Mouse (Mus musculus) kidney, embryonic 16.5 days (tissue): Measurements from ENCODE around the gene Atg2b. TPM values are rescaled to one million over a fixed set of nuclear protein-coding genes. Genes with fewer than 3 reads are reported as not detected.

Experiments
- ATAC-seq: fragments of 200-750 bp; cut with Nextera tagmentation; 2 replicates; pipeline ENCODE4 v1.8.0; 2017; ENCODE audit warnings: moderate TSS enrichment; ENCODE audit not compliant: low FRiP score, low TSS enrichment
- H3K27ac ChIP-seq: fragments of 300-500 bp; sonication (generic); 2 replicates; pipeline ENCODE4 v1.5.1; 2014; ENCODE audit warnings: low read length
- H3K27me3 ChIP-seq: fragments of 300-500 bp; sonication (generic); 2 replicates; pipeline ENCODE4 v1.6.1; 2014; ENCODE audit warnings: low read length, control low read depth, mixed read lengths; ENCODE audit not compliant: insufficient read depth
- H3K36me3 ChIP-seq: fragments of 300-500 bp; sonication (generic); 2 replicates; pipeline ENCODE4 v1.6.1; 2014; ENCODE audit warnings: low read length, control low read depth, mixed read lengths; ENCODE audit not compliant: insufficient read depth
- H3K4me1 ChIP-seq: fragments of 300-500 bp; sonication (generic); 2 replicates; pipeline ENCODE4 v1.6.1; 2014; ENCODE audit warnings: low read length, control low read depth, mixed read lengths; ENCODE audit not compliant: insufficient read depth
- H3K4me2 ChIP-seq: fragments of 300-500 bp; sonication (generic); replicated peaks from 2 replicates; pipeline ENCODE4 v1.6.1; 2014; ENCODE audit warnings: low read depth, low read length
- H3K4me3 ChIP-seq: fragments of 300-500 bp; sonication (generic); 2 replicates; pipeline ENCODE4 v1.5.1; 2014; ENCODE audit warnings: mild to moderate bottlenecking, low read length
- H3K9ac ChIP-seq: fragments of 300-500 bp; sonication (generic); replicated peaks from 2 replicates; pipeline ENCODE4 v1.6.1; 2014; ENCODE audit warnings: low read length
- H3K9me3 ChIP-seq: fragments of 300-500 bp; sonication (generic); 2 replicates; pipeline ENCODE4 v1.6.1; 2016; ENCODE audit warnings: low read length, control low read depth
- WGBS: fragments of 180-500 bp; shearing (Covaris S2); extraction: QIAGEN DNeasy Blood & Tissue Kit; methylation state at CpG from one replicate; pipeline ENCODE4 v1.1.7; 2014; 5-methylcytosine and 5-hydroxymethylcytosine counted together
- polyA plus RNA-seq: library from polyadenylated mRNA; unstranded; fragments of >200 nt; fragmentation: Nextera tagmentation; extraction: Ambion mirVana; gene quantifications from 2 replicates; pipeline ENCODE4 v1.2.1, GENCODE M21; 2015

Atg2b gene
- 12.3 and 12.4 TPM in 2 replicates for polyA plus RNA-seq

GRCm38 (mm10) chr12:105685001-105685691 is at the start of gene Atg2b:
Atg2b (minus strand) TSS chr12:105685211.
- H3K4me3 ChIP-seq = peak within 1 kb of the TSS; percentile 79
- H3K27me3 ChIP-seq = no peaks in the 10 kb centered on the region
- WGBS = under 1% methylated on average over 68 of the region's 73 CpGs
- peak within 1 kb of the TSS; percentile 89 for H3K9ac ChIP-seq
- peak within 1 kb of the TSS; percentile 90 for H3K27ac ChIP-seq
- peaks cover 23% of the 10 kb centered on the region for H3K4me1 ChIP-seq
- ATAC-seq = peak; percentile 92
- H3K36me3 ChIP-seq = peaks cover 7% of the 10 kb centered on the region; the same call in 1 of the 2 replicates
- H3K4me2 ChIP-seq = peak within 1 kb of the TSS; percentile 93
- H3K9me3 ChIP-seq = no peaks in the 10 kb centered on the region

GRCm38 (mm10) chr12:105733370-105734159 is 48.6 kb upstream of the Atg2b start:
- Histone ChIP-seq H3K4me2 (no peak overlapping the region), H3K4me3 (no peak overlapping the region), H3K27me3 (no peaks in the 10 kb centered on the region), H3K27ac (no peak overlapping the region), H3K9me3 (no peaks in the 10 kb centered on the region), H3K9ac (no peak overlapping the region), H3K36me3 (no peaks in the 10 kb centered on the region), H3K4me1 (no peaks in the 10 kb centered on the region)
- ATAC-seq = no peak
- WGBS = 73% methylated on average over 9 of the region's 9 CpGs

GRCm38 (mm10) chr12:105730851-105731460 is 45.9 kb upstream of the Atg2b start:
- Histone ChIP-seq H3K4me3 (no peak overlapping the region), H3K9me3 (no peaks in the 10 kb centered on the region), H3K4me1 (no peaks in the 10 kb centered on the region), H3K9ac (no peak overlapping the region), H3K27me3 (no peaks in the 10 kb centered on the region), H3K27ac (no peak overlapping the region), H3K4me2 (no peak overlapping the region), H3K36me3 (no peaks in the 10 kb centered on the region)
- WGBS = 72% methylated on average over 6 of the region's 6 CpGs
- ATAC-seq = no peak

- no peak overlapping the region for H3K9ac ChIP-seq
These were observed 43.0 kb upstream of the Atg2b start for GRCm38 (mm10) chr12:105727964-105728363.

GRCm38 (mm10) chr12:105727268-105727667 is 42.3 kb upstream of the Atg2b start:
- no peak overlapping the region for H3K9ac ChIP-seq
- ATAC-seq = no peak
- no peaks in the 10 kb centered on the region for H3K36me3 ChIP-seq
- H3K9me3 ChIP-seq = no peaks in the 10 kb centered on the region
- WGBS = 94% methylated on average over 3 of the region's 3 CpGs
- no peak overlapping the region for H3K4me3 ChIP-seq
- H3K27me3 ChIP-seq = no peaks in the 10 kb centered on the region
- H3K4me2 ChIP-seq = no peak overlapping the region
- H3K4me1 ChIP-seq = no peaks in the 10 kb centered on the region
- H3K27ac ChIP-seq = no peak overlapping the region

More at GRCm38 (mm10) chr12:105727964-105728363, 43.0 kb upstream of the Atg2b start:
- H3K9me3 ChIP-seq = no peaks in the 10 kb centered on the region
- 28% methylated on average over 8 of the region's 8 CpGs for WGBS
- no peak overlapping the region for H3K4me3 ChIP-seq
- H3K27me3 ChIP-seq = no peaks in the 10 kb centered on the region
- H3K27ac ChIP-seq = no peak overlapping the region
- H3K4me1 ChIP-seq = no peaks in the 10 kb centered on the region
- ATAC-seq = no peak
- H3K4me2 ChIP-seq = no peak overlapping the region
- H3K36me3 ChIP-seq = no peaks in the 10 kb centered on the region

- no peaks in the 10 kb centered on the region for H3K36me3 ChIP-seq
- no peak overlapping the region for H3K9ac ChIP-seq
- ATAC-seq = no peak
- no peaks in the 10 kb centered on the region for H3K27me3 ChIP-seq
- H3K9me3 ChIP-seq = no peaks in the 10 kb centered on the region
- H3K4me2 ChIP-seq = no peak overlapping the region
- no peak overlapping the region for H3K27ac ChIP-seq
- 75% methylated on average over 13 of the region's 13 CpGs for WGBS
- H3K4me3 ChIP-seq = no peak overlapping the region
- H3K4me1 ChIP-seq = no peaks in the 10 kb centered on the region
These were observed 40.7 kb upstream of the Atg2b start for GRCm38 (mm10) chr12:105725736-105726135.

GRCm38 (mm10) chr12:105724616-105725015 is 39.6 kb upstream of the Atg2b start:
- Histone ChIP-seq H3K36me3 (no peaks in the 10 kb centered on the region), H3K9ac (no peak overlapping the region), H3K27ac (no peak overlapping the region), H3K4me1 (no peaks in the 10 kb centered on the region), H3K27me3 (no peaks in the 10 kb centered on the region), H3K9me3 (no peaks in the 10 kb centered on the region), H3K4me2 (no peak overlapping the region), H3K4me3 (no peak overlapping the region)
- ATAC-seq = no peak
- WGBS = 50% methylated on average over 1 of the region's 1 CpGs

- no peak overlapping the region for H3K27ac ChIP-seq
- peak; percentile 29; the same call in 1 of the 2 replicates for ATAC-seq
- no peaks in the 10 kb centered on the region for H3K36me3 ChIP-seq
- no peak overlapping the region for H3K4me3 ChIP-seq
- H3K9me3 ChIP-seq = no peaks in the 10 kb centered on the region
- no peaks in the 10 kb centered on the region for H3K4me1 ChIP-seq
- H3K27me3 ChIP-seq = no peaks in the 10 kb centered on the region
- no peak overlapping the region for H3K4me2 ChIP-seq
- H3K9ac ChIP-seq = no peak overlapping the region
- 3% methylated on average over 5 of the region's 5 CpGs for WGBS
These were observed 37.6 kb upstream of the Atg2b start for GRCm38 (mm10) chr12:105722657-105723056.

- H3K9me3 ChIP-seq = no peaks in the 10 kb centered on the region
- no peak overlapping the region for H3K4me3 ChIP-seq
- no peak for ATAC-seq
- 72% methylated on average over 14 of the region's 14 CpGs for WGBS
- no peaks in the 10 kb centered on the region for H3K4me1 ChIP-seq
- no peaks in the 10 kb centered on the region for H3K27me3 ChIP-seq
- H3K4me2 ChIP-seq = no peak overlapping the region
- no peak overlapping the region for H3K9ac ChIP-seq
- no peaks in the 10 kb centered on the region for H3K36me3 ChIP-seq
- H3K27ac ChIP-seq = no peak overlapping the region
These were observed 36.6 kb upstream of the Atg2b start for GRCm38 (mm10) chr12:105721452-105722132.
